ENCODE assay signal across 23 mouse cellular contexts in genomic region chr5:112360077-112360476, GRCm38 (mm10). TPM values are rescaled to one million over a fixed set of nuclear protein-coding genes. Genes with fewer than 3 reads are reported as not detected.
A peak's percentile ranks its signal among the peaks of the same experiment; 100 is the strongest.
DNase-seq lines count a peak whose midpoint lies in the region; ATAC-seq and TF ChIP-seq lines count a peak whose summit lies in the region.
"Had no signal": no experiment of that assay in that cellular context is flagged by ENCODE, and none has a peak within 500 bp of the region (broad histone marks: within the 10 kb centered on the region; RNA-seq: fewer than 3 reads in every experiment).

No protein-coding gene starts in this region.

- H3K4me1 ChIP-seq in megakaryocyte, embryonic 14.5 days = peaks cover 88% of the 10 kb centered on the region
- no peaks in the 10 kb centered on the region for H3K4me1 ChIP-seq in intestine, embryonic 16.5 days (ENCODE audit: control insufficient read depth, insufficient read depth, low read length)
- peaks cover 15 to 30% of the 10 kb centered on the region in 2 experiments for H3K4me1 ChIP-seq in liver, embryonic 14.5 days (replicated peaks; ENCODE audit: control insufficient read depth in 2 of 2, insufficient read depth in 2 of 2, low read length in 1 of 2)
- H3K4me1 ChIP-seq: embryonic facial prominence, embryonic 12.5 days; forebrain, embryonic 15.5 days had no signal

- no peaks in the 10 kb centered on the region for H3K27me3 ChIP-seq in megakaryocyte, embryonic 14.5 days (replicated peaks)
- no peaks in the 10 kb centered on the region for H3K27me3 ChIP-seq in intestine, embryonic 16.5 days (replicated peaks; ENCODE audit: control insufficient read depth, insufficient read depth, low read length)
- H3K27me3 ChIP-seq in liver, embryonic 14.5 days (ENCODE audit: control insufficient read depth, insufficient read depth, low read length) = no peaks in the 10 kb centered on the region
- H3K27me3 ChIP-seq: embryonic facial prominence, embryonic 12.5 days; forebrain, embryonic 15.5 days; Patski had no signal

- H3K9ac ChIP-seq in intestine, embryonic 16.5 days (ENCODE audit: low read depth, low read length) = no peak overlapping the region
- no peak overlapping the region; the same call in 1 of the 2 replicates for H3K9ac ChIP-seq in liver, embryonic 14.5 days (replicated peaks)
- H3K9ac ChIP-seq: embryonic facial prominence, embryonic 12.5 days; forebrain, embryonic 15.5 days; heart, embryonic 12.5 days; hindbrain, embryonic 14.5 days had no signal

- peaks cover 6% of the 10 kb centered on the region for H3K9me3 ChIP-seq in megakaryocyte, embryonic 14.5 days
- H3K9me3 ChIP-seq in intestine, embryonic 16.5 days (ENCODE audit: control insufficient read depth, low read length) = no peaks in the 10 kb centered on the region
- no peaks in the 10 kb centered on the region for H3K9me3 ChIP-seq in liver, embryonic 14.5 days (ENCODE audit: control insufficient read depth, low read length)
- H3K9me3 ChIP-seq: embryonic facial prominence, embryonic 12.5 days; forebrain, embryonic 15.5 days; heart, embryonic 12.5 days had no signal

- H3K4me3 ChIP-seq in megakaryocyte, embryonic 14.5 days (replicated peaks) = peak overlapping the region; percentile 88
- H3K4me3 ChIP-seq in intestine, embryonic 16.5 days (ENCODE audit: low read length) = no peak overlapping the region
- H3K4me3 ChIP-seq in liver, embryonic 14.5 days (ENCODE audit: insufficient read depth in 1 of 2, low read depth in 2 of 2, low read length in 2 of 2) = no peak overlapping the region
- H3K4me3 ChIP-seq: embryonic facial prominence, embryonic 12.5 days; forebrain, embryonic 15.5 days; heart, embryonic 12.5 days; hindbrain, embryonic 10.5 days had no signal

- no peak overlapping the region for H3K27ac ChIP-seq in intestine, embryonic 16.5 days (ENCODE audit: low read length)
- H3K27ac ChIP-seq in liver, embryonic 14.5 days = peak overlapping the region; percentile 55
- H3K27ac ChIP-seq: embryonic facial prominence, embryonic 12.5 days; forebrain, embryonic 15.5 days; hindbrain, embryonic 10.5 days; hindbrain, embryonic 14.5 days had no signal

- no peak for DNase-seq in liver, embryonic 14.5 days (ENCODE audit: low read depth in 3 of 3, low spot score in 3 of 3)
- DNase-seq in spleen, adult 12 weeks (ENCODE audit: low spot score) = no peak
- no peak for DNase-seq in ovary, postnatal 10 days (ENCODE audit: low spot score)
- DNase-seq: adrenal gland, postnatal 14 days; cerebellum, adult 11-12 months; cerebellum, adult 9-10 months; cerebellum, postnatal 25 days; gastrocnemius, postnatal 36 days; heart, adult 18-20 months had no signal

- ATAC-seq in megakaryocyte, adult 5-6 weeks (ENCODE audit: poor library complexity, severe bottlenecking) = no peak
- ATAC-seq in intestine, embryonic 16.5 days = peak; percentile 58
- no peak for ATAC-seq in liver, embryonic 14.5 days (ENCODE audit: insufficient read depth)
- no peak for ATAC-seq in granulocyte monocyte progenitor cell, adult 5-6 weeks (replicated peaks; ENCODE audit: poor library complexity, severe bottlenecking)
- ATAC-seq: activated CD4-positive, CD25-positive, alpha-beta regulatory T cell, adult 4 months; forebrain, embryonic 15.5 days; Patski had no signal

- 78% methylated on average over 3 of the region's 3 CpGs for WGBS in intestine, embryonic 16.5 days
- WGBS in liver, embryonic 14.5 days (ENCODE audit: insufficient replicate concordance) = 63% methylated on average over 3 of the region's 3 CpGs

- no peak overlapping the region for H3K4me2 ChIP-seq in intestine, embryonic 16.5 days (ENCODE audit: low read depth, low read length)
- H3K4me2 ChIP-seq in liver, embryonic 14.5 days (ENCODE audit: low read depth) = peak overlapping the region; percentile 59
- H3K4me2 ChIP-seq: embryonic facial prominence, embryonic 12.5 days; forebrain, embryonic 15.5 days; hindbrain, embryonic 14.5 days had no signal

- peaks cover 95% of the 10 kb centered on the region for H3K36me3 ChIP-seq in megakaryocyte, embryonic 14.5 days (replicated peaks; ENCODE audit: low read length)
- H3K36me3 ChIP-seq in intestine, embryonic 16.5 days (ENCODE audit: control insufficient read depth, insufficient read depth, low read length) = peaks cover 11% of the 10 kb centered on the region
- H3K36me3 ChIP-seq in liver, embryonic 14.5 days (replicated peaks; ENCODE audit: control insufficient read depth, insufficient read depth, low read depth) = no peaks in the 10 kb centered on the region; the same call in 1 of the 2 replicates

- no peak for TF ChIP-seq CTCF in liver, embryonic 14.5 days (IDR thresholded peaks at IDR 0.05; ENCODE audit: low read depth)

- no peak for TF ChIP-seq EP300 in liver, embryonic 14.5 days (IDR thresholded peaks at IDR 0.05; ENCODE audit: low read depth)

RNA-seq across cellular contexts. Expression of gene Gm6583, which starts 4.2 kb away (rescaled TPM):
- 1.0 and 1.4 TPM in 2 replicates for polyA plus RNA-seq in megakaryocyte, embryonic 14.5 days (2012; ENCODE audit: insufficient read depth, low replicate concordance)
- 0.23 TPM in 1 of 2 replicates, not detected in the other for total RNA-seq in megakaryocyte, adult 5-6 weeks (2015)
- total RNA-seq in megakaryocyte, adult 5-6 weeks (2017) = 0.73 and 1.2 TPM in 2 replicates
- polyA plus RNA-seq in intestine, embryonic 16.5 days (2015; fragmentation: Nextera tagmentation; extraction: Ambion mirVana) = 0.06 and 0.22 TPM in 2 replicates
- 0.03 and 0.09 TPM in 2 replicates for polyA plus RNA-seq in liver, embryonic 14.5 days (2012; rRNA removed)
- 0.08 TPM in 1 of 2 replicates, not detected in the other for polyA plus RNA-seq in liver, embryonic 14.5 days (2014; fragmentation: Nextera tagmentation; extraction: Ambion mirVana)
- total RNA-seq in granulocyte monocyte progenitor cell, adult 5-6 weeks (2014; fragmentation: Nextera tagmentation) = not detected in 2 replicates
- not detected in 2 replicates for total RNA-seq in granulocyte monocyte progenitor cell, adult 5-6 weeks (2017)
- total RNA-seq: adrenal gland, adult 18-20 months; adrenal gland, postnatal 14 days; gastrocnemius, adult 8-10 months; gastrocnemius, postnatal 36 days; heart, adult 18-20 months; heart, postnatal 25 days had no signal
- polyA plus RNA-seq: activated CD4-positive, CD25-positive, alpha-beta regulatory T cell, adult 4 months had no signal

RNA-seq across cellular contexts. Expression of gene Hps4, which starts 17.2 kb away (rescaled TPM):
- polyA plus RNA-seq in megakaryocyte, embryonic 14.5 days (2012; ENCODE audit: insufficient read depth, low replicate concordance) = 214 and 827 TPM in 2 replicates
- 14.7 and 18.8 TPM in 2 replicates for total RNA-seq in megakaryocyte, adult 5-6 weeks (2015)
- 13.4 and 14.9 TPM in 2 replicates for total RNA-seq in megakaryocyte, adult 5-6 weeks (2017)
- polyA plus RNA-seq in intestine, embryonic 16.5 days (2015; fragmentation: Nextera tagmentation; extraction: Ambion mirVana) = 47.1 and 48.4 TPM in 2 replicates
- polyA plus RNA-seq in liver, embryonic 14.5 days (2012; rRNA removed) = 10.1 and 10.6 TPM in 2 replicates
- polyA plus RNA-seq in liver, embryonic 14.5 days (2014; fragmentation: Nextera tagmentation; extraction: Ambion mirVana) = 7.5 and 9.0 TPM in 2 replicates
- 16.4 and 32.1 TPM in 2 replicates for total RNA-seq in granulocyte monocyte progenitor cell, adult 5-6 weeks (2014; fragmentation: Nextera tagmentation)
- 10.5 and 13.6 TPM in 2 replicates for total RNA-seq in granulocyte monocyte progenitor cell, adult 5-6 weeks (2017)

RNA-seq across cellular contexts. Expression of gene Srrd, which starts 17.2 kb away (rescaled TPM):
- 23.5 and 26.3 TPM in 2 replicates for polyA plus RNA-seq in megakaryocyte, embryonic 14.5 days (2012; ENCODE audit: insufficient read depth, low replicate concordance)
- 31.2 and 35.1 TPM in 2 replicates for total RNA-seq in megakaryocyte, adult 5-6 weeks (2015)
- 20.7 and 21.7 TPM in 2 replicates for total RNA-seq in megakaryocyte, adult 5-6 weeks (2017)
- polyA plus RNA-seq in intestine, embryonic 16.5 days (2015; fragmentation: Nextera tagmentation; extraction: Ambion mirVana) = 28.5 and 30.4 TPM in 2 replicates
- 15.7 and 16.0 TPM in 2 replicates for polyA plus RNA-seq in liver, embryonic 14.5 days (2012; rRNA removed)
- 13.3 and 15.3 TPM in 2 replicates for polyA plus RNA-seq in liver, embryonic 14.5 days (2014; fragmentation: Nextera tagmentation; extraction: Ambion mirVana)
- total RNA-seq in granulocyte monocyte progenitor cell, adult 5-6 weeks (2014; fragmentation: Nextera tagmentation) = 40.5 and 47.7 TPM in 2 replicates
- 15.6 and 17.6 TPM in 2 replicates for total RNA-seq in granulocyte monocyte progenitor cell, adult 5-6 weeks (2017)

RNA-seq across cellular contexts. Expression of gene Tfip11, which starts 33.9 kb away (rescaled TPM):
- polyA plus RNA-seq in megakaryocyte, embryonic 14.5 days (2012; ENCODE audit: insufficient read depth, low replicate concordance) = 30.3 and 35.0 TPM in 2 replicates
- total RNA-seq in megakaryocyte, adult 5-6 weeks (2015) = 11.3 and 11.7 TPM in 2 replicates
- 11.6 and 14.5 TPM in 2 replicates for total RNA-seq in megakaryocyte, adult 5-6 weeks (2017)
- polyA plus RNA-seq in intestine, embryonic 16.5 days (2015; fragmentation: Nextera tagmentation; extraction: Ambion mirVana) = 26.6 and 26.8 TPM in 2 replicates
- polyA plus RNA-seq in liver, embryonic 14.5 days (2012; rRNA removed) = 10.7 and 11.6 TPM in 2 replicates
- polyA plus RNA-seq in liver, embryonic 14.5 days (2014; fragmentation: Nextera tagmentation; extraction: Ambion mirVana) = 8.0 and 9.2 TPM in 2 replicates
- 20.1 and 32.4 TPM in 2 replicates for total RNA-seq in granulocyte monocyte progenitor cell, adult 5-6 weeks (2014; fragmentation: Nextera tagmentation)
- 13.6 and 16.6 TPM in 2 replicates for total RNA-seq in granulocyte monocyte progenitor cell, adult 5-6 weeks (2017)

RNA-seq across cellular contexts. Expression of gene Asphd2, which starts 34.6 kb away (rescaled TPM):
- polyA plus RNA-seq in megakaryocyte, embryonic 14.5 days (2012; ENCODE audit: insufficient read depth, low replicate concordance) = not detected in 2 replicates
- total RNA-seq in megakaryocyte, adult 5-6 weeks (2015) = not detected in 2 replicates
- total RNA-seq in megakaryocyte, adult 5-6 weeks (2017) = not detected in 2 replicates
- 1.9 and 2.5 TPM in 2 replicates for polyA plus RNA-seq in intestine, embryonic 16.5 days (2015; fragmentation: Nextera tagmentation; extraction: Ambion mirVana)
- polyA plus RNA-seq in liver, embryonic 14.5 days (2012; rRNA removed) = 0.10 and 0.26 TPM in 2 replicates
- 0.20 TPM in 1 of 2 replicates, not detected in the other for polyA plus RNA-seq in liver, embryonic 14.5 days (2014; fragmentation: Nextera tagmentation; extraction: Ambion mirVana)
- total RNA-seq in granulocyte monocyte progenitor cell, adult 5-6 weeks (2014; fragmentation: Nextera tagmentation) = not detected in 2 replicates
- total RNA-seq in granulocyte monocyte progenitor cell, adult 5-6 weeks (2017) = not detected in 2 replicates
- polyA plus RNA-seq: activated CD4-positive, CD25-positive, alpha-beta regulatory T cell, adult 4 months had no signal
